Mouse (Mus musculus) MEL (cell line): ENCODE data around the gene Plekhg2. TPM values are rescaled to one million over a fixed set of nuclear protein-coding genes. Genes with fewer than 3 reads are reported as not detected.

ENCODE experiments used
- DNase-seq: peaks from one replicate; pipeline ENCODE4 v3.0.0; 2011; ENCODE audit warnings: low read depth, low spot score
- H3K27ac ChIP-seq: 2 replicates; pipeline ENCODE4 v1.5.1; 2012; ENCODE audit warnings: low read depth, mild to moderate bottlenecking, control low read depth, low read length, moderate library complexity; ENCODE audit not compliant: control insufficient read depth
- H3K27me3 ChIP-seq, 2 experiments: fragments of 150-350 bp in 1 of 2; sonication (generic) in 1 of 2; 2 replicates each; pipeline ENCODE4 v1.6.1; 2012; ENCODE audit warnings: low read length in 2 of 2, mild to moderate bottlenecking in 2 of 2, improper control_type of control experiment in 1 of 2, moderate library complexity in 1 of 2; ENCODE audit not compliant: insufficient read depth in 2 of 2, control insufficient read depth in 1 of 2
- H3K36me3 ChIP-seq, 2 experiments: 2 replicates each; pipeline ENCODE4 v1.6.1; 2012 to 2014; ENCODE audit warnings: low read length in 2 of 2, improper control_type of control experiment in 1 of 2, inconsistent platforms in 1 of 2, mild to moderate bottlenecking in 1 of 2; ENCODE audit not compliant: insufficient read depth in 2 of 2, control insufficient read depth in 1 of 2
- H3K4me1 ChIP-seq, 2 experiments: fragments of 150-350 bp in 1 of 2; sonication (generic) in 1 of 2; 2 replicates each; pipeline ENCODE4 v1.6.1; 2012; ENCODE audit warnings: low read length in 2 of 2, improper control_type of control experiment in 1 of 2, mild to moderate bottlenecking in 1 of 2; ENCODE audit not compliant: insufficient read depth in 2 of 2, control insufficient read depth in 1 of 2
- H3K4me3 ChIP-seq, 2 experiments: fragments of 150-350 bp in 1 of 2; sonication (generic) in 1 of 2; 2 replicates each; pipeline ENCODE4 v1.5.1; 2012; ENCODE audit warnings: low read depth in 2 of 2, low read length in 2 of 2, mild to moderate bottlenecking in 2 of 2, moderate library complexity in 2 of 2, control low read depth in 1 of 2, improper control_type of control experiment in 1 of 2; ENCODE audit not compliant: control insufficient read depth in 1 of 2, insufficient read depth in 1 of 2
- H3K79me2 ChIP-seq: 2 replicates; pipeline ENCODE4 v1.6.1; 2012; ENCODE audit warnings: mild to moderate bottlenecking, low read length, moderate library complexity; ENCODE audit not compliant: control insufficient read depth, poor library complexity, insufficient read depth
- H3K9ac ChIP-seq: 2 replicates; pipeline ENCODE4 v1.6.1; 2012; ENCODE audit warnings: low read depth, mild to moderate bottlenecking, control low read depth, low read length, moderate library complexity; ENCODE audit not compliant: control insufficient read depth, poor library complexity, severe bottlenecking
- H3K9me3 ChIP-seq: fragments of 150-350 bp; sonication (generic); replicated peaks from 2 replicates; pipeline ENCODE4 v1.6.1; 2012; ENCODE audit warnings: mild to moderate bottlenecking, low read length, improper control_type of control experiment, moderate library complexity; ENCODE audit not compliant: insufficient read depth
- CHD2 ChIP-seq: IDR thresholded peaks from 2 replicates; pipeline ENCODE4 v1.6.1; 2011; ENCODE audit warnings: low read length, improper control_type of control experiment
- CTCF ChIP-seq, 3 experiments: IDR thresholded peaks in 2 of 3; conservative IDR thresholded peaks in 1 of 3; 2 replicates each; pipeline ENCODE4 v1.5.1; 2011 to 2012; ENCODE audit warnings: low read length in 3 of 3, low read depth in 2 of 3, mild to moderate bottlenecking in 2 of 3, improper control_type of control experiment in 1 of 3, inconsistent platforms in 1 of 3, mixed read lengths in 1 of 3, moderate library complexity in 1 of 3; ENCODE audit not compliant: control insufficient read depth in 1 of 3, insufficient read depth in 1 of 3, poor library complexity in 1 of 3, severe bottlenecking in 1 of 3
- ELF1 ChIP-seq: IDR thresholded peaks from 2 replicates; pipeline ENCODE4 v1.6.1; 2014; ENCODE audit warnings: low read depth, mild to moderate bottlenecking, inconsistent platforms, low read length, improper control_type of control experiment, moderate library complexity
- HCFC1 ChIP-seq: IDR thresholded peaks from 2 replicates; pipeline ENCODE4 v1.6.1; 2012; ENCODE audit warnings: low read depth, mild to moderate bottlenecking, inconsistent platforms, low read length, improper control_type of control experiment, moderate library complexity
- JUND ChIP-seq: IDR thresholded peaks from 2 replicates; pipeline ENCODE4 v1.6.1; 2011; ENCODE audit warnings: low read depth, mild to moderate bottlenecking, improper control_type of control experiment, low read length
- KAT2A ChIP-seq: conservative IDR thresholded peaks from 2 replicates; pipeline ENCODE4 v1.6.1; 2012; ENCODE audit warnings: low read depth, low read length, improper control_type of control experiment, inconsistent platforms
- MXI1 ChIP-seq: IDR thresholded peaks from 2 replicates; pipeline ENCODE4 v1.6.1; 2011; ENCODE audit warnings: mild to moderate bottlenecking, low read depth, low read length, improper control_type of control experiment
- MYB ChIP-seq: IDR thresholded peaks from 2 replicates; pipeline ENCODE4 v1.6.1; 2011; ENCODE audit warnings: mild to moderate bottlenecking, low read depth, low read length, improper control_type of control experiment
- NRF1 ChIP-seq: IDR thresholded peaks from 2 replicates; pipeline ENCODE4 v1.6.1; 2014; ENCODE audit warnings: low read depth, mild to moderate bottlenecking, inconsistent platforms, low read length, improper control_type of control experiment, moderate library complexity; ENCODE audit not compliant: poor library complexity, insufficient read depth, severe bottlenecking
- POLR2AphosphoS5 ChIP-seq: IDR thresholded peaks from 2 replicates; pipeline ENCODE4 v1.6.1; 2012; ENCODE audit warnings: low read depth, borderline replicate concordance, mild to moderate bottlenecking, inconsistent platforms, low read length, moderate library complexity, mixed read lengths
- TCF12 ChIP-seq: IDR thresholded peaks from 2 replicates; pipeline ENCODE4 v1.6.1; 2014; ENCODE audit warnings: low read depth, mild to moderate bottlenecking, inconsistent platforms, low read length, improper control_type of control experiment, moderate library complexity
- USF1 ChIP-seq: IDR thresholded peaks from 2 replicates; pipeline ENCODE4 v1.6.1; 2014; ENCODE audit warnings: low read depth, mild to moderate bottlenecking, inconsistent platforms, low read length, improper control_type of control experiment, moderate library complexity
- USF2 ChIP-seq, 2 experiments: IDR thresholded peaks; 2 replicates each; pipeline ENCODE4 v1.6.1; 2011 to 2012; ENCODE audit warnings: improper control_type of control experiment in 2 of 2, low read length in 2 of 2, borderline replicate concordance in 1 of 2, inconsistent platforms in 1 of 2, low read depth in 1 of 2, mild to moderate bottlenecking in 1 of 2; ENCODE audit not compliant: insufficient read depth in 1 of 2
- ZC3H11A ChIP-seq: IDR thresholded peaks from 2 replicates; pipeline ENCODE4 v1.6.1; 2012; ENCODE audit warnings: low read depth, mild to moderate bottlenecking, inconsistent platforms, low read length, improper control_type of control experiment
- ZMIZ1 ChIP-seq: IDR thresholded peaks from 2 replicates; pipeline ENCODE4 v1.6.1; 2012; ENCODE audit warnings: low read depth, mild to moderate bottlenecking, inconsistent platforms, low read length, improper control_type of control experiment, moderate library complexity
- polyA plus RNA-seq, 2 experiments: library from polyadenylated mRNA; stranded (reverse) in 1 of 2; unstranded in 1 of 2; fragments of >175 nt in 1 of 2; fragments of >200 nt in 1 of 2; gene quantifications; 2 replicates each; pipeline versions ENCODE4 v1.2.1 to v1.2.4; 2012; ENCODE audit warnings: low replicate concordance in 2 of 2, low read depth in 1 of 2; ENCODE audit not compliant: insufficient read length in 2 of 2, insufficient read depth in 1 of 2, missing spikeins in 1 of 2
- total RNA-seq: library from RNA; depleted of rRNA; stranded (reverse); fragments of 300-350 nt; gene quantifications from 2 replicates; pipeline ENCODE4 v1.2.3, GENCODE M21; 2012; rRNA removed

Plekhg2 gene
- total and polyA plus RNA-seq, 3 experiments = 1.1 to 9.2 TPM; not detected in 1

GRCm38 (mm10) chr7:28309737-28310136 is 62.7 kb downstream of the Plekhg2 start:
- TF ChIP-seq USF1 = no peak
- TF ChIP-seq ZC3H11A = no peak
- no peak for TF ChIP-seq MXI1
- no peak for TF ChIP-seq HCFC1
- TF ChIP-seq POLR2AphosphoS5 = no peak
- TF ChIP-seq ZMIZ1 = no peak
- TF ChIP-seq TCF12 = no peak
- TF ChIP-seq CTCF (IDR thresholded peaks at IDR 0.05 in 2 of 3, conservative IDR thresholded peaks at IDR 0.05 in 1 of 3; ENCODE audit: control insufficient read depth in 1 of 3, insufficient read depth in 1 of 3, low read depth in 2 of 3, low read length in 3 of 3, poor library complexity in 1 of 3, severe bottlenecking in 1 of 3) = no peak
- TF ChIP-seq JUND = no peak
- TF ChIP-seq KAT2A = no peak
- no peak for TF ChIP-seq ELF1
- no peak for TF ChIP-seq USF2 (IDR thresholded peaks at IDR 0.05; ENCODE audit: borderline replicate concordance in 1 of 2, insufficient read depth in 1 of 2, low read depth in 1 of 2, low read length in 2 of 2)
- no peak for TF ChIP-seq MYB
- TF ChIP-seq NRF1 = no peak
- no peak for TF ChIP-seq CHD2
- TF ChIP-seq, all 39 proteins: peak for 0
- Histone ChIP-seq H3K27ac (no peak overlapping the region), H3K79me2 (peaks cover 11% of the 10 kb centered on the region), H3K4me3 (no peak overlapping the region), H3K4me1 (no peaks in the 10 kb centered on the region), H3K27me3 (no peaks in the 10 kb centered on the region), H3K9ac (no peak overlapping the region), H3K36me3 (peaks cover 1 to 5% of the 10 kb centered on the region in 2 experiments; a peak in 3 of 4 replicates), H3K9me3 (no peaks in the 10 kb centered on the region)
- DNase-seq = no peak

Other genes with a start within 250 kb of the Plekhg2 start
- not detected in 2 replicates for gene 9530053A07Rik, start 243.1 kb downstream of the Plekhg2 start, total RNA-seq
- not detected for gene 9530053A07Rik, start 243.1 kb downstream of the Plekhg2 start, polyA plus RNA-seq
- 262 and 268 TPM in 2 replicates for gene Fbl, start 202.9 kb downstream of the Plekhg2 start, total RNA-seq
- 100 to 1,000 TPM in 1 of 2 experiments, not detected in 1; 819 TPM for gene Fbl, start 202.9 kb downstream of the Plekhg2 start, polyA plus RNA-seq
- gene Dyrk1b, start 193.1 kb downstream of the Plekhg2 start, total RNA-seq = 0.69 and 0.85 TPM in 2 replicates
- gene Dyrk1b, start 193.1 kb downstream of the Plekhg2 start, polyA plus RNA-seq = under 1 TPM in 1 of 2 experiments, not detected in 1; 0.89 TPM
- not detected in 2 replicates for gene Eid2, start 104.7 kb downstream of the Plekhg2 start, total RNA-seq
- gene Eid2, start 104.7 kb downstream of the Plekhg2 start, polyA plus RNA-seq = not detected
- gene Eid2b, start 94.9 kb downstream of the Plekhg2 start, total RNA-seq = 3.2 TPM in 2 replicates
- gene Eid2b, start 94.9 kb downstream of the Plekhg2 start, polyA plus RNA-seq = 1 to 10 TPM in 1 of 2 experiments, not detected in 1; 5.3 TPM
- not detected in 2 replicates for gene Selenov, start 81.4 kb downstream of the Plekhg2 start, total RNA-seq
- gene Selenov, start 81.4 kb downstream of the Plekhg2 start, polyA plus RNA-seq = not detected
- gene Dll3, start 70.4 kb downstream of the Plekhg2 start, total RNA-seq = 0.15 and 0.16 TPM in 2 replicates
- gene Dll3, start 70.4 kb downstream of the Plekhg2 start, polyA plus RNA-seq = under 1 TPM in 1 of 2 experiments, not detected in 1; 0.57 TPM
- 142 and 167 TPM in 2 replicates for gene Timm50, start 60.5 kb downstream of the Plekhg2 start, total RNA-seq
- gene Timm50, start 60.5 kb downstream of the Plekhg2 start, polyA plus RNA-seq = 100 to 1,000 TPM in 1 of 2 experiments, not detected in 1; 216 TPM
- 63.3 and 66.0 TPM in 2 replicates for gene Supt5, start 33.9 kb downstream of the Plekhg2 start, total RNA-seq
- 100 to 1,000 TPM; 156 to 448 TPM for gene Supt5, start 33.9 kb downstream of the Plekhg2 start, polyA plus RNA-seq
- gene Rps16, start 21.9 kb downstream of the Plekhg2 start, total RNA-seq = 2,133 and 2,343 TPM in 2 replicates
- gene Rps16, start 21.9 kb downstream of the Plekhg2 start, polyA plus RNA-seq = 1,000 to 10,000 TPM; 1,661 to 1,740 TPM
- 0.50 and 0.65 TPM in 2 replicates for gene Zfp36, start 7.7 kb upstream of the Plekhg2 start, total RNA-seq
- gene Zfp36, start 7.7 kb upstream of the Plekhg2 start, polyA plus RNA-seq = 1 to 10 TPM in 1 of 2 experiments, not detected in 1; 2.8 TPM
- 23.7 and 31.1 TPM in 2 replicates for gene Med29, start 20.1 kb upstream of the Plekhg2 start, total RNA-seq
- 10 to 100 TPM in 1 of 2 experiments, not detected in 1; 39.6 TPM for gene Med29, start 20.1 kb upstream of the Plekhg2 start, polyA plus RNA-seq
- gene Paf1, start 20.4 kb upstream of the Plekhg2 start, total RNA-seq = 49.9 and 53.5 TPM in 2 replicates
- gene Paf1, start 20.4 kb upstream of the Plekhg2 start, polyA plus RNA-seq = 100 to 1,000 TPM in 1 of 2 experiments, 10 to 100 TPM in 1; 99.9 to 645 TPM
- 25.1 and 31.2 TPM in 2 replicates for gene Gmfg, start 64.8 kb upstream of the Plekhg2 start, total RNA-seq
- 10 to 100 TPM in 1 of 2 experiments, not detected in 1; 25.0 TPM for gene Gmfg, start 64.8 kb upstream of the Plekhg2 start, polyA plus RNA-seq
- gene Lrfn1, start 79.4 kb upstream of the Plekhg2 start, total RNA-seq = 1.2 and 1.9 TPM in 2 replicates
- gene Lrfn1, start 79.4 kb upstream of the Plekhg2 start, polyA plus RNA-seq = 1 to 10 TPM in 1 of 2 experiments, not detected in 1; 5.8 TPM
- gene Ifnl2, start 137.9 kb upstream of the Plekhg2 start, total RNA-seq = not detected in 2 replicates
- gene Ifnl2, start 137.9 kb upstream of the Plekhg2 start, polyA plus RNA-seq = not detected
- gene Ifnl3, start 150.2 kb upstream of the Plekhg2 start, total RNA-seq = not detected in 2 replicates
- gene Ifnl3, start 150.2 kb upstream of the Plekhg2 start, polyA plus RNA-seq = not detected
- not detected in 2 replicates for gene Sycn, start 168.3 kb upstream of the Plekhg2 start, total RNA-seq
- not detected for gene Sycn, start 168.3 kb upstream of the Plekhg2 start, polyA plus RNA-seq
- not detected in 2 replicates for gene Nccrp1, start 174.7 kb upstream of the Plekhg2 start, total RNA-seq
- not detected for gene Nccrp1, start 174.7 kb upstream of the Plekhg2 start, polyA plus RNA-seq
- 6.4 and 7.2 TPM in 2 replicates for gene Samd4b, start 225.5 kb upstream of the Plekhg2 start, total RNA-seq
- gene Samd4b, start 225.5 kb upstream of the Plekhg2 start, polyA plus RNA-seq = 10 to 100 TPM in 1 of 2 experiments, not detected in 1; 45.9 TPM
- gene Pak4, start 225.6 kb upstream of the Plekhg2 start, total RNA-seq = 9.3 and 9.7 TPM in 2 replicates
- 10 to 100 TPM in 1 of 2 experiments, not detected in 1; 26.6 TPM for gene Pak4, start 225.6 kb upstream of the Plekhg2 start, polyA plus RNA-seq